Mouse (Mus musculus) liver, embryonic 11.5 days (tissue): ENCODE measurements around the gene Frs3. TPM values are rescaled to one million over a fixed set of nuclear protein-coding genes. Genes with fewer than 3 reads are reported as not detected.

Experiments
- ATAC-seq: fragments of 200-750 bp; cut with Nextera tagmentation; replicated peaks from 2 replicates; pipeline ENCODE4 v1.8.0; 2017; ENCODE audit warnings: moderate number of reproducible peaks, mild to moderate bottlenecking, moderate TSS enrichment, moderate library complexity; ENCODE audit not compliant: low FRiP score
- DNase-seq: peaks from one replicate; pipeline ENCODE4 v3.0.0-alpha.2; 2017; ENCODE audit warnings: low spot score
- H3K27ac ChIP-seq: fragments of 300-500 bp; sonication (generic); 2 replicates; pipeline ENCODE4 v1.5.1; 2014; ENCODE audit warnings: mild to moderate bottlenecking, low read depth, low read length, control low read depth
- H3K27me3 ChIP-seq: fragments of 300-500 bp; sonication (generic); replicated peaks from 2 replicates; pipeline ENCODE4 v1.6.1; 2014; ENCODE audit warnings: low read length, mixed read lengths; ENCODE audit not compliant: control insufficient read depth, insufficient read depth
- H3K36me3 ChIP-seq: fragments of 300-500 bp; sonication (generic); 2 replicates; pipeline ENCODE4 v1.6.1; 2014; ENCODE audit warnings: mild to moderate bottlenecking, low read length, moderate library complexity, mixed read lengths; ENCODE audit not compliant: control insufficient read depth, insufficient read depth
- H3K4me1 ChIP-seq: fragments of 300-500 bp; sonication (generic); replicated peaks from 2 replicates; pipeline ENCODE4 v1.6.1; 2014; ENCODE audit warnings: low read length, mixed read lengths; ENCODE audit not compliant: control insufficient read depth, insufficient read depth
- H3K4me2 ChIP-seq: fragments of 300-500 bp; sonication (generic); 2 replicates; pipeline ENCODE4 v1.6.1; 2014; ENCODE audit warnings: mild to moderate bottlenecking, control low read depth, moderate library complexity
- H3K4me3 ChIP-seq: fragments of 300-500 bp; sonication (generic); 2 replicates; pipeline ENCODE4 v1.5.1; 2014; ENCODE audit warnings: low read depth, low read length, control low read depth
- H3K9ac ChIP-seq: fragments of 300-500 bp; sonication (generic); 2 replicates; pipeline ENCODE4 v1.6.1; 2014; ENCODE audit warnings: low read depth, low read length, control low read depth
- H3K9me3 ChIP-seq: fragments of 300-500 bp; sonication (generic); 2 replicates; pipeline ENCODE4 v1.6.1; 2016; ENCODE audit warnings: low read length, inconsistent platforms, mixed read lengths; ENCODE audit not compliant: control insufficient read depth
- WGBS: fragments of 180-500 bp; shearing (Covaris S2); extraction: QIAGEN DNeasy Blood & Tissue Kit; methylation state at CpG from one replicate; pipeline ENCODE4 v1.1.7; 2014; 5-methylcytosine and 5-hydroxymethylcytosine counted together
- polyA plus RNA-seq: library from polyadenylated mRNA; unstranded; fragments of >200 nt; fragmentation: Nextera tagmentation; extraction: Ambion mirVana; gene quantifications from 2 replicates; pipeline ENCODE4 v1.2.1, GENCODE M21; 2014

Frs3 gene
- polyA plus RNA-seq, 1 experiment from 2014 or later: 3.5 TPM

GRCm38 (mm10) chr17:47678702-47679101 lies 10.1 kb upstream of the Frs3 start:
- DNase-seq (no peak), ATAC-seq (no peak)
- 81% methylated on average over 5 of the region's 5 CpGs for WGBS
- Histone ChIP-seq H3K27me3 (no peaks in the 10 kb centered on the region), H3K36me3 (peaks cover 14% of the 10 kb centered on the region; the same call in 1 of the 2 replicates), H3K27ac (no peak overlapping the region), H3K9me3 (no peaks in the 10 kb centered on the region), H3K4me1 (no peaks in the 10 kb centered on the region), H3K9ac (no peak overlapping the region), H3K4me2 (no peak overlapping the region), H3K4me3 (no peak overlapping the region)

- Histone ChIP-seq H3K9me3 (no peaks in the 10 kb centered on the region), H3K4me2 (no peak overlapping the region), H3K36me3 (peaks cover 26% of the 10 kb centered on the region; the same call in 1 of the 2 replicates), H3K27me3 (no peaks in the 10 kb centered on the region), H3K4me1 (peaks cover 6% of the 10 kb centered on the region; the same call in 1 of the 2 replicates), H3K4me3 (no peak overlapping the region), H3K9ac (no peak overlapping the region), H3K27ac (no peak overlapping the region)
- ATAC-seq (no peak), DNase-seq (no peak)
- WGBS: 73% methylated on average over 4 of the region's 4 CpGs
Observed at GRCm38 (mm10) chr17:47682836-47683235, 6.0 kb upstream of the Frs3 start.

GRCm38 (mm10) chr17:47687409-47688343 lies 1.2 kb upstream of the Frs3 start:
- peak overlapping the region; percentile 81 for H3K4me3 ChIP-seq
- peak overlapping the region; percentile 75 for H3K27ac ChIP-seq
- WGBS: under 1% methylated on average over 70 of the region's 70 CpGs
- no peaks in the 10 kb centered on the region for H3K9me3 ChIP-seq
- H3K4me2 ChIP-seq: peak overlapping the region; percentile 95
- peaks cover 11% of the 10 kb centered on the region for H3K4me1 ChIP-seq
- peak; percentile 92 for DNase-seq
- ATAC-seq: peak; percentile 87
- peaks cover 13% of the 10 kb centered on the region; the same call in 1 of the 2 replicates for H3K36me3 ChIP-seq
- H3K9ac ChIP-seq: peak overlapping the region; percentile 83
- peaks cover 2% of the 10 kb centered on the region; the same call in 1 of the 2 replicates for H3K27me3 ChIP-seq

GRCm38 (mm10) chr17:47688344-47688607 lies 554 bp upstream of the Frs3 start, which contains the start of gene Tomm6:
Gene Tomm6, minus strand, starts transcription at chr17:47688386.
- H3K4me2 ChIP-seq: peak within 1 kb of the TSS; percentile 95
- no peaks in the 10 kb centered on the region for H3K9me3 ChIP-seq
- H3K27ac ChIP-seq: peak within 1 kb of the TSS; percentile 75
- peak within 1 kb of the TSS; percentile 81 for H3K4me3 ChIP-seq
- H3K27me3 ChIP-seq: peaks cover 2% of the 10 kb centered on the region; the same call in 1 of the 2 replicates
- peak within 1 kb of the TSS; percentile 83 for H3K9ac ChIP-seq
- DNase-seq (no peak), ATAC-seq (no peak)
- H3K4me1 ChIP-seq: peaks cover 11% of the 10 kb centered on the region
- H3K36me3 ChIP-seq: peaks cover 13% of the 10 kb centered on the region; the same call in 1 of the 2 replicates
- 2% methylated on average over 9 of the region's 9 CpGs for WGBS

GRCm38 (mm10) chr17:47689894-47690293 lies 1.1 kb downstream of the Frs3 start:
- H3K27ac ChIP-seq: no peak overlapping the region
- peaks cover 6% of the 10 kb centered on the region for H3K27me3 ChIP-seq
- peaks cover 8% of the 10 kb centered on the region; the same call in 1 of the 2 replicates for H3K36me3 ChIP-seq
- DNase-seq (no peak), ATAC-seq (no peak)
- H3K9me3 ChIP-seq: no peaks in the 10 kb centered on the region
- H3K4me3 ChIP-seq: no peak overlapping the region
- no peak overlapping the region for H3K9ac ChIP-seq
- peaks cover 16% of the 10 kb centered on the region for H3K4me1 ChIP-seq
- no peak overlapping the region for H3K4me2 ChIP-seq
- 71% methylated on average over 7 of the region's 8 CpGs for WGBS

GRCm38 (mm10) chr17:47691650-47692049 lies 2.8 kb downstream of the Frs3 start:
- no peak for DNase-seq
- H3K4me3 ChIP-seq: no peak overlapping the region
- no peaks in the 10 kb centered on the region for H3K36me3 ChIP-seq
- H3K9ac ChIP-seq: no peak overlapping the region
- H3K27ac ChIP-seq: no peak overlapping the region
- H3K9me3 ChIP-seq: no peaks in the 10 kb centered on the region
- peaks cover 11% of the 10 kb centered on the region for H3K27me3 ChIP-seq
- no peak for ATAC-seq
- H3K4me2 ChIP-seq: no peak overlapping the region
- WGBS: 93% methylated on average over 3 of the region's 3 CpGs
- peaks cover 21% of the 10 kb centered on the region for H3K4me1 ChIP-seq

- WGBS: 40% methylated on average over 13 of the region's 13 CpGs
- Histone ChIP-seq H3K36me3 (no peaks in the 10 kb centered on the region), H3K27ac (no peak overlapping the region), H3K4me3 (peak overlapping the region; percentile 77), H3K9me3 (no peaks in the 10 kb centered on the region), H3K4me2 (peak overlapping the region; percentile 96), H3K4me1 (peaks cover 14% of the 10 kb centered on the region), H3K27me3 (peaks cover 20% of the 10 kb centered on the region), H3K9ac (peak overlapping the region; percentile 75; the same call in 1 of the 2 replicates)
- DNase-seq (no peak), ATAC-seq (no peak)
Observed at GRCm38 (mm10) chr17:47693671-47694441, 5.0 kb downstream of the Frs3 start.

GRCm38 (mm10) chr17:47694442-47694502 lies 5.4 kb downstream of the Frs3 start, which contains the start of gene Gm21981:
Gene Gm21981, minus strand, starts transcription at chr17:47694455.
- Histone ChIP-seq H3K4me2 (peak within 1 kb of the TSS; percentile 96), H3K9me3 (no peaks in the 10 kb centered on the region), H3K4me1 (peaks cover 12% of the 10 kb centered on the region), H3K36me3 (no peaks in the 10 kb centered on the region), H3K4me3 (peak within 1 kb of the TSS; percentile 77), H3K9ac (peak within 1 kb of the TSS; percentile 75), H3K27ac (peak within 1 kb of the TSS; percentile 26), H3K27me3 (peaks cover 20% of the 10 kb centered on the region)
- WGBS: 0% methylated on average over 3 of the region's 3 CpGs
- DNase-seq (no peak), ATAC-seq (no peak)
